Mouse (Mus musculus) urinary bladder, postnatal 14 days (tissue): ENCODE measurements around the gene Kif16b.
A peak's percentile ranks its signal among the peaks of the same experiment; 100 is the strongest.

ENCODE experiments used
- DNase-seq: peaks from one replicate; pipeline ENCODE4 v3.0.0; 2021; ENCODE audit warnings: low spot score

Kif16b gene

DNA sequence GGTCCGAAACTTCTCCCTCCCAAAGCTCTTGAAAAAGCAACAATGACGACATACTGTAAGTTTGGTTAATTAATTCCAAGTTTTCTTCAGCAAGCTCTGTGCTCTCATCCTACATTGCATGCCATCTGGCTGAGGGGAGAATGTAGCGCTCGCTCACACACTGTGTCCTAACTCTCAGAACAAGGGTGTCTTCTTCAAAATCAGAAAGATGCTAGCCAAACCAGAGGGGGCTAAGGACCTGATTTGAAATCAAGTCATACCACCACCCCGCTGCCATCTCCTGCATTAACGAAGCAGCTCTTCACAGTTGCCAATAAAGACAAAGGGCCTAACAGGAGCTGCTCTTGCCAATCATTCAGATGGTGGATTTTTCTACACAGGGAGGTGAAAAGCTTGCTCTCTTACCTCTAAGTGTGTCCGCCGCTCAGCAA lies 253.3 kb downstream of the Kif16b start:
- DNase-seq: no peak

DNA sequence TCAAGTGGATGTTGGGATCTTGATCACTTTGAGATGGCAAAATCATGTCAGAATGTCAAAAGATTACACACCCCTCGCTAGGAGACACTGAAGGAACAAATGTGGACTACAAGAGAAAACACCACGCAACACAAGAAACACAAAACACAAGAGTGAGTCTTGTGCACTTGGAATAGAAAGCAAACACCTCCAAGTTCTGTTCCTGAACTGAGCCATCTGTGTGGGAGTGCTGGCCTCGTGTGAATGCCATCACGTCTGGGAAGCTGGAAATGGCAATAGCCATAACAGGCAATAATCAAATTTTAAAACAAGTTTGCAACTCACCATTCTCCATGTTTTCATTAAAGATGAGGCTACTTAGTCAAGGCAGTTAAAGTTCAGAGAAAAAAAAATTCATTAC lies 254.5 kb downstream of the Kif16b start:
- DNase-seq: no peak

DNA sequence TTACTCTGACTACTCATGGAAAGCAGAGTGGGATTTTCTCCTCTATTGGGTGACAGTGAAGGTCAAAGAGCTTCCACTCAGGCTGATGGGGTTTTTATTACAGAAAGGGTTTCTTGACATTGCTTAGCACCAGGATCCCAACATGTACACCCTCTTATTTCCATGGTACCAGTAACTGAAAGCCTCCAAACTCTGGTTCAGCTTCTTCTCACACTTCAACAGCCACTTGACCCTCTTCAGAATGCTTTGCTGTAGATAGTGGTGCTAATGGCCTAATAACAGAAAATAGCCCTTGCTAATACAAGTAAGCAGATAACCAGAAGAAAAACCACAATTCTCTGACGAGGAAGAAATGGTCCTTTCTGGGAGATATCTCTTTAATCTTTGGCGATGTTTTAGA lies 259.6 kb downstream of the Kif16b start:
- no peak for DNase-seq

DNA sequence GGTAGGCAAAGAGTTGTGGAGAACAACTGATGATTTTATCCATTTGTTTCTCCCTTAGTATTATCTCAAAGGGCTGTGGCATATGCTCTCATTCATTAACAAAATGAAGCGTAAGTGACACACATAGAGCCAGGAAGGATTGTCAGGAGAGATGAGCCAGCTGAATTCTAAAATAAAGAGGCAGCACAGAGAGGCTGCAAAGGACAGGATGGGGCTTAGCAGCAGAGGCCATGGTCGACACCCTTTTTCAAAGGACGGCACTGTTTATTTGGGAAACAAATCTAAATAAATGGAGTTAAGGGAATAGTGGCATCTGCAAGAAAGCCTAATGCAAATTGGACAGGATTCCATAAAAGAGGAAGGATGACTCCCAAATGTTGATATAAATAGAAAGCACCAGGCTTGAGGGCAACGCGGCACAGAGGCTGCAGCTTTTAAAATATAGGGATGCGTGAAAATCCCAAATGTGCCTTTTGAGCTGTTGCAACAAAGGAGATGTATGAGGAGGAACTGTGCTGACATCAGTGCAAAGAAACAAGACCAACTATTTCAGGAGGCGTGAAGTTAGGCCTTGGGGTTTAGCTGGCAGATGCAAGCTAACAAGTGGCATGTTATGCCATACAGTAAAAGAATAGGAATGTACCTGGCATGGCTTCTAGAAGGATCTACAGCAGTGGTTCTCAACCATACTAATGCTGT lies 265.6 kb downstream of the Kif16b start:
- no peak for DNase-seq

DNA sequence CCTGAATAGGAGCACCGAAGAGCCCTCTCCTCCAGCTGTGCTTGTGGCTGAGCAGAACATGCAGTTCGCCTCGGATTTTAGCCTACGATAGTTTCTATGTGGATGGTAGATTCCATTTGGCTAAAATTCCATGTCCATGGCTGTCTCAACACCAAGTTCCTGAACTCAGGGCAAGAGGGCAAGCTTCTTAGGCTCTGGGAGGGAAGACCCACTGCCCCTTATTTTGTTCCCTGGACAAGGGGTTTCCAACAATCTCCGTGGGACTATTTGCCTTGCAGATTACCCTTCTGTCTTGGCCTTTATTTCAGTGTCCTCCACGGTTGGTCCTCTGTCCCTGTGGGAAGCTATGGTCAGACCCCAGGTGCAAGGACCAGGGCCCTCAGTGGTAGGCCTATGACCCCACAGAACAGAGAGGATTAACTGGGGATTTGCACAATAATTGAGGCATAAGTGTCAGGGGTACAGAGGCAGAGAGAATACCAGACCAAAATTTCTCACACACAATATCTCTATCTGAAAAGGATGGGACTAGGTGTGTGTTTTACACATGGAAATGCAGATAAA lies 267.3 kb downstream of the Kif16b start:
- no peak for DNase-seq

DNA sequence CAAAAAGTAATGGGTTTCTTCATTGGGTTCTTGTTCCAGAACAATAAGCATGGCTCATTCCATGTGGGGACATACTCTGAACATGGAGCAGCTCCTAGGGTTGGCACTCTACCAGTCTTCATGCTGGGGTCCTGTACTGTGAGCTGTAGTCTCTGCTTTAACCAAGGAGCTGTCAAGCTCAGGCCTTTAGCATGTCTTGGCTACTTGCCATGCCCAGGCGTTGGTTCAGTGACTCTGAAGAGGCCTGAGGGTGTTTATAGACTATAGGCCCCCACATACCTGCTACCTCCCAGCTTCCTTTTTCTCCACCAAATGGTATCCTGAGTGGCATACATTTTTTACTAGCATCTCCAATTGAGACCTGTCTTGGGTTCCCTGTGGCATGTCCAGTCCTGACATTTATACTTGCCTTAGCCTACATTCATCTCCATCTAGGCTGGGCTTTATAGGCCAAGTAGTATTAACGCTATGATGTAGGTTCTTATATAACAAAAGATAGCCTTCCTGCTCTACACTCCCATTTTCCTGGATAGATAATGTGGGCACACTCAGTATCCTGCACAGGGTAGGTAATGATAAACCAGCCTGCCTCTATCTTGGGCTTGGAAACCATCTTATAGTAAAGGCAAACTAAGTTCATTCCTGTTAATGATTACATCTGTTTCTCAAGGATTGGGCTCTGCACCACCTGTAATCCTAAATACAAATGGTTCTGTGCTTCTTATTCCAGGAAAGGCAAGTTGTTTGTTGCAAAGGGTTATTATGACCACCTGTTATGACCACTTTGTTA lies 271.6 kb downstream of the Kif16b start:
- DNase-seq: peak; percentile 11

DNA sequence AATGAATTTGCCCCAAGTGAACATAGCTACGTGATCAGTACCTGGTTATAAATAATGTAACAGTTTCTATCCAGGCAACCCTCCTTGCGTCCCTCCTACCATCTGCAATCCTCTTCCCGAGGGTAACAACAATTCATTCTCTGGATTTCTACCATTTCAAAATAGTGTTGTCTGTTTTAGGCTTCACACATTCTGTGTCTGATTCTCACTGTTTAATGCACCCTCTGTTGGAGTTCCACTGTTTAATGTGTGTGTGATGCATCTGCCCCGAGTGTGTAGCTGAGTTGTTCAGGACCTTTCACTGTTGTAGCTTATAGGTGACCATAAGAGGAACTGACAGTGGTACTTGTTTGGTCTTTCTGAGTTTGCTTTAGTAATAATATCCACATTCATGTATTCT lies 275.6 kb downstream of the Kif16b start:
- DNase-seq: no peak

DNA sequence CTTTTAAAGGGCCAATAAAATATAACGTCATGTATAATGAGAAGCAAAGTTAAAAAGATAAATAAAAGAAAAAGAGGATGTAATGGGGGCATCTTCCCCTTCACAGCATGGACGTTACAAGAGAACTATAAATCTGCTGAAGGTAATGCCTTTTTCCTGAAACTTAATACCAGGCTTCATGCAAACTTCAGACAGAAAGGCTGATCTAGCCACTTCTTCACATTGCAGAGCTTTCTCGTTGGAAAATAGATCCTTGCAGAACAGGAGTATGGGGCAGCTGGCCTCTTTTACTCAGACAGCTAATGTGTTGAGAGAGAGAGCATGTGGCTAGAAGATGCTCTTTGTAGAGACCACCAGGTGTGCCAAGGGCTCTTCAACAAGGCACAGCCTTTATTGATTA lies 276.2 kb downstream of the Kif16b start:
- no peak for DNase-seq

DNA sequence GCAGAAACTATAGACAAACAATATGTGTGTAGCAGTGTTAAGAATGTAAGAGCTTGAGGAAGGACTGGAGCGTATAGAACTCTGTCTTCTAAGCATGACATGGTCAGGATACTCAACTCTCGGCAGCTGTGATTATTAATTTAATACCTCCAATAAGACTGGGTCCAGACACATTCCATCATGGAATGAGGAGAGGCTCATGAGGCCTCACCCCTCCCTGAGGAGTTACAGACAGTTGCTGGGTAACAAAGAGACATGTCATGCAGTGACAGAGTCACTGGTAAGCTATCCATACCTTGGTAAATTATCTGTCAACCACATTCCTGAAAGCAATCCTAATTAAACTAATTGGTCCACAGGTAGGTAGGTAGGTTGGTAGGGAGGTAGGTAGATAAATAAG lies 277.1 kb downstream of the Kif16b start:
- DNase-seq: no peak

DNA sequence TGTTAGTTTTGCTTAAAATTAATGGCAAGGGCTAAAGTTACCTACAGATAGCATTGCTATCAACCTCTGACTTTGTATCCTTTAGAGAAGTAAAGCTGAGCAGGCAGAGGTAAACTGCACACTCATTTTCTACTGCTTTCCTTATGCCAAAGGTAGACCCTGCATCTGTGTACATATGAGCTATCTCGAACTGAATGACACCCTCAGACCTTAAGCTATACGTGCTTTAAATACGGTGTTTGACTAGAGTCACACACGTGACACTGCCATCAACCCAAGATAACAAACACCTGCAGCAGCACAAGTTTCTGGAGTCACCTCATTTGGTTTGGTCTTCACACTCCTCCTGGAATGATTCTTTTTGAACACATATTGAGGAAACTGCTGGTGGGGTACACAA lies 280.2 kb downstream of the Kif16b start:
- DNase-seq: no peak

DNA sequence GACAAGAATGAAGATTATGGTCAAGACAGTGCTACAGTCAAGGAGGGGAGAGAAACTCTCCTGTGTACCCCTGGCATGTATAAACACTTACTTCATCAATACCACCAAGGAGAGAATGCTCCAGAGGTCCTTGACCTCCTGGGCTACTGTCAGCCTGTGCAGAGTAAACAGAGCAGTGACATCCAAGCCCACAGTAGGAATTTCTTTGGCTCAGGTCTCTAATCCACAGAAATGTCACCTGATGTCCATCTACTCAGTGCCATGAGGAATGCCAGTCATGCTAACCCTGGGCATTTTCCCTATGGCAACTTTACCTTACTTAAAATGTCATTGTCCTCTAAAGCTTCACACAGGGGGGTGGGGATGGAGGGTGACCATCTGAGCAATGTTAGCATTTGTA lies 281.4 kb downstream of the Kif16b start:
- DNase-seq: no peak

DNA sequence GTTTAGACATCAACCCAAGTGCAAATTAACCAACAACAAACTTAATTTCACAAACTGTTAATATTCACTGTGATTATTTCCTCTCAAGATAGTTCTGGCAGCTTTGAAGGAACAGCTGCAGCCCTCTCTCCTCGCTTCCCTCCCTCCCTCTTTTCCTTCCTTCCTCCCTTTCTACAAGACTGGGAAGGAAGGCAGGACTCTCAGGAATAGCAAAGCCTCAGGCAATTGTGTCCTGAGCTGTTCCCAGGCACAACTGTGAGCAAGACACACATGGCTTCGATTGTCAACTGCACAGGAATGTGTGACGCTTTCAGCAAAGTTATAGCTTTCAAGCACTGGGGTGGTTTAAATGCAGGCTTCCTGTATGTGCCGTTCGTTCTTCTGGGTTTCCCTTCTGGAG lies 286.8 kb downstream of the Kif16b start:
- no peak for DNase-seq

DNA sequence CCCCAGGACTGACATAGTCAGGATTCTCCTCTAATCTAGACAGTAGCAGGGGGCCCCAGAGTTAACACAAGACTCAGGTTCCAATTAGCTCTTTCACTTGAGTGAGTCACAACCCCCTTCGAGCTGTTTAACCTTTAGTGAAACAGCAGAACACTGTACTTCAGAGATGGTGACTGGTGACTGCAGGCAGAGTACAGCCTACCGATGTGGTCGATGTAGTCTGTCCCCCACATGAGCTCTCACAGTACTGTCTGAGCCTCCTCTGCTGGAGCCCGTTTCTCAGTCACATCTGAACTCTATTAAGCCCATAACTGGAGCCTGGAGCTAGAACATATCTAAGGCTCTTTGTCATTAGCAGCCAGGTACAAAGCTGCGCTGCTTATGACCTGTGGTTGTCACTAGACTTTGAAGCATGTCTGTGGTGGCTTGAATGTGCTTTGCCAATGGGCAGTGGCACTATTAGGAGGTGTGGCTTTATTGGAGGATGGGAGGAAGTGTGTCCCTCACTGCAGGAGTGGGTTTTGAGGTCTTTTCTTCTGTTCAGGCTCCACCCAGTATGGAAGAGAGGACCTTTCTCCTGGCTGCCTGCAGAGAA lies 288.9 kb downstream of the Kif16b start:
- no peak for DNase-seq

DNA sequence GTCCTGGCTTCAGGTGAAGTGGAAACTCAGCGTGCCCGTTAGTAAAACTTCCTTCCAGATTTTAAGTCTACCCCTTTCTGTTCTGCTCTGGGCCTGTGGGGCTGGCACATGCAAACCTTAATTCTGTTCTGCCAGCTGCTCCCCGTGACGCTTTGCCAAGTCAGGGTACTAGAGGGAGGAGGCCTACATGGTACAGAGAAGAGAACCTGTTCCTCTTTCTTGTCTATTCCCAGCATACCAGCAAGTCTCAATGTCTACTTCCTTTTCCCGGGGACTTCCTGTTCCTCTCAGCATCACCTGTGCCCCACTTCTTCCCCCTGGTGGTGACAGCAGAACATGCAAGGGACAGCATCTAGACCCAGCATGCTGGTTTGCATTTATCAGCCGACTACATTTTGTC lies 290.2 kb downstream of the Kif16b start:
- peak; percentile 31 for DNase-seq

DNA sequence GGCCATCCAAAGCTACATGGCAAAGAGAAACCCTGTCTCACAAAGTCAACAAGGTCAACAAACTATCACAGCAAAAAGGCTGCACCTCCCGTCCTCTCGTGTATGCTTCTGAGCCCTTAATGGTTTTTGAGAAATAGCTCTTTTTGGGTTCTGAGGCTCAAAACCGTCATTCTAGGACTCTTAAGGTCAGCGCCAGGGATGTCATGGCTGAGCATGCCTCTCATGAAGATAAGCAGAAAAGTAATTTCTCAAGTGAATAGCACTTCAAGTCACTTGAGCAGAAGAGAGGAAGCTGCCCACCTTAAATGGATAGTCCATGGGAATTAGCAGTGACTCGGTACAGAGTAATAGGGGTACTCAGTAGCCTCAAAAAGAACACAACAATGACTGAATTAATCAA lies 291.1 kb downstream of the Kif16b start:
- DNase-seq: no peak

DNA sequence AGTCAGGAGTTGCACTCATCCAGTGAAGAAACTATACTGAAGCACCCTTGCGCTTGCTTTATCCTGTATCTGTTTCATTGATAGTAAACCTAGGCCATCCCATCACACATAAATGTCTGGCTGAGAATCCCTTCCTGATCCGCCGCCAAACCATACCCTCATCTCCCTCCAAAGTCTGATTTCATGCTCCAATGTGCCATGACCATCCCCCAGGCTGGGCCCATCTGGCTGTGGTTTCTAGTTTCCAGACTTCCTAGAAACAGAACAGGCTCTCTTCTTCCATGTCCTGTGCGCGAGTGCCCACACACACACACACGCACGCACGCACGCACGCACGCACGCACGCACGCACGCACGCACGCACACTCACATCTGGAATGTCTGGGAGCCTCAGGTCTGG lies 292.6 kb downstream of the Kif16b start:
- no peak for DNase-seq

DNA sequence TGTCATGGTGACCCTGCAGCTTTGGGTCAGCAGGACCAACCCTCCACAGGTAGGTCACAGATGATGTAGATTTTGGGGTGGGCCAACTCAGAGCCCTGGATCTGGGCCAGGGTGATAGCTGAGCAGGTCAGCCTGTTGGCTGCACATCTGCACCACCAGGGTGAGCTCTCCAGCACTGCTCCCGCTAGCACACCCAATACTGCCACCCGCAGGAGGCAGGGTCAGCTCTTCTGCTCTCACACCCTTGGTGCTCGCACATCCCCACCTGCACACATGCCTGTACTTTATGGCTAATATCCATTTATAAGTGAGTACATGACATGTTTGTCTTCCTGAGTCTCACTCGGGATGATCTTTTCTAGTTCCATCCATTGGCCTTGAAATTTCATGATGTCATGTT lies 296.6 kb downstream of the Kif16b start:
- DNase-seq: no peak

DNA sequence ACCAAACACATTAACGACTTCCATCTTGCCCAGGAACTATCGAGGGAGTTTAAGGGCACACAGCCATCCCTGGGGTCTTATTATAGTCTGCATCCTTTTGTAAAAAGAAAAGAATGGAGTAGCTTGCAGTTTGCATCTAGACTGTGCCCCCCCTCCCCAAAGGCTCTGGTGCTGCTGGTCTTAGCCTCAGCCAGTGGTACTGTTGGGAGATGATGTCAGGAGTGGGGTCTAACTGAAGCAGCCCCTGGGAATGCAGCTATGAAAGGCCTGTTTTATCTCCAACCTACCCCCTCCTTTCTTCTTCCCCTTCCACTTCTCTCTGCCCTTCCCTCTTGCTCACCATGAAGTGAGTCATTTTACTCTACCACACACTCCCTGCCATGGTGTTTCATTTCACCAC lies 298.1 kb downstream of the Kif16b start:
- DNase-seq: no peak

DNA sequence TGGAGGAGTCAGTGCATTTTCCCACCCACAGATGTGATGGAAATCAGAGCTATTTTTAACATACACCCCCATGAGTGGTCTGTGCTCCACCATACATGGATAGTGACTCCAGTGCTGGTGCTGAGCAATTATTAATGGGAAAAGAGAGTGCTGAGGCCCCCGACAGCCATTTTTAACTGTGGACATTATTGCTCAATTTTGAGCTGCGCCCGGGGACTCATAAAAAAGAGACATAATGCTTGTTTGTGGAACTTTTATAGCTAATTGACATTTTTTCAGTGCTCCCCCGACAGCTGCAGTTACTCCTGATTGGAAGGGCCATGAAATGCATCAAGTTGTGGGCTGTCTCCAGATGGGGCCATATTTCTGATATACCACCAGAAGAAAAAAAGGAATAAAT lies 302.1 kb downstream of the Kif16b start:
- DNase-seq: peak; percentile 10

DNA sequence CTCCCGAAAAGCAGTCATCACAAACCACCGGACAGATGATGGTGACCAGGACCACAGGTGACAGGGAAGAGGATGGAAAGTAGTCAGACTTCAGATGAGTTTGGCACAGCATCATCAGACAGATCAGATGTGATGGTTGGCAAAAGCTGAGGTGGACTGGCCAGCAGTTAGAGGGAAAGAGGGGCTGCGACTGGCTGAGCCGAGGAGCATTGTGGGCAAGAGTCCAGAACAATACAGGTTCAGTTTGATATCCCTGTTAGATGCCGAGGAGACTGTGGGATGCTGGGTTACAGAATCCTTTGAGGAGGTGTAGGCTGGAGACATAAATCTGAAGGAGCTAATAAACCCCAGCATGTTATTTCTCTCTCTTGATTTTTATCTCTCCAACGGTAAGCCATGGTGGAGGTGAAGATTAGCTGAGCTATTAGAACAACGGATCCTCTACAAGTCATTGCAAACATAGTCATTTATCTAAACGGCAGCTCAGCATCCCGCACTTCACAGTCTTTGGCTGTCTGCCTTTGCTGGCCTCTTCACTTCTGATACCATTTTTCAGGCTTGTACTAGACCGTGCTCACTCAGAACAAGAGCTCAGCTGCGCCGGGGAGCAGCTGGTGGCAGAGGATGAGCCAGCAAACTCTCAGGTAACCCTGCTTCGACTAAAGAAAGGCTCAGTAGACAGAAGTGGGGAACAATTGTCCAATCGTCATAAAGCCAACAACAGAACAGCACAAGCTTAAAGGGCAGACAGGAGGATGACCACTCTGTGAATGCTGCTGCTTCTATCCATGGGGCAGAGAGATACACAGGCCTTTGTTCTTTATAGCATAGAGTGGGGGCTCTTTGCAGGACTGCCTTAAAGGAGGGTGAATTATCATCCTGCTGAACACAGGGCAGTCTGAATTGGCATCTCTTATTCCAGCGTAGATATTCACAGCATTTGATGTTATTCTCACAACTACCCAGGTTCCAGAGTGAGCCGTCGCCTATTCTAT lies 304.9 kb downstream of the Kif16b start:
- DNase-seq: no peak

DNA sequence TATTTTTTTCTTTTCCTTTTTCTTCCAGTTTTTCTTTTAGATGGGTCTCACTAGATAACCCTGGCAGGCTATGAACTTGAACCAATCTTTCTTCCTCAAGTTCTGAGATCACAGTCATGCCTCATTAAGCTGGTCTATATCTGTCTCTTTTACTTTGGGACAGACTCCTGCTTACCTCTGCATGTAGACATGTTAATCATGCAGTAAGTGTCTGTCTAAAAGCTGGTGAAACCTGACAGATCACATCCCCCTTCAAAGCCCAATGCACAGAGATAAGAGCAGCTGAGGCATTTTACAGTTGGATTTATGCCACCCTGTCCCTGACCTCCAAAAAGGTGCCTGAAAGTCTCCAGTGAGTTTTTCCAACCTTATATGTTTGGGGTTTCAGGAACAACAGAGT lies 310.4 kb downstream of the Kif16b start:
- no peak for DNase-seq

DNA sequence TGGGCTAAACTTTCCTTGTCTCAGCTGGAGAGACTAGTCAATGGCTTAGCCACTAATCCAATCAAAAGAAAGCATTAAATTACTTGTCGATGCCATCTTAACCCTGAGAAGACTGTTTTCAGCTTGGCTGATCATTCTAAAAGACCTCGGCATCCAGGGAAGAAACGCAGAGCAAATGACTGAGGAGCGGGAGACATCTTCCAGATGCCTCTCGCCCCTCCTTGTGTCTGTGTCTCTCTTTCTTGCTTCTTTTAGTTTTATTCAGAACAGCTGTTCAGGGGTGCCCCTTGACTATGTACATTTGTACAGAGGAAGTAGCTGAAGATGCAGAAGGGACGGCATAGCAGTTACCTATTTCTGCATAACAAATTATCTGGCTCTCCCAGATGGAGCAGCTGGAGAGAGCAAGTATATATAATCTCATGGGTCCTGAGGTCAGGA lies 311.0 kb downstream of the Kif16b start:
- no peak for DNase-seq
